In genomic region chr2:167851216-167851896, GRCm38 (mm10) we compare ENCODE assay signal across 8 mouse cellular contexts.
DNase-seq lines count a peak whose midpoint lies in the region; ATAC-seq and TF ChIP-seq lines count a peak whose summit lies in the region.

No protein-coding gene starts in this region.

- no peaks in the 10 kb centered on the region for H3K9me3 ChIP-seq in embryonic facial prominence, embryonic 13.5 days
- no peaks in the 10 kb centered on the region for H3K9me3 ChIP-seq in liver, postnatal 0 days (ENCODE audit: low read length)
- H3K9me3 ChIP-seq in forebrain, embryonic 12.5 days: no peaks in the 10 kb centered on the region

- peak; percentile 86 for DNase-seq in adipocyte (ENCODE audit: low spot score)
- DNase-seq in heart, postnatal 4 days: peak; percentile 60
- DNase-seq in liver, postnatal 0 days: peak; percentile 49
- DNase-seq in left cerebral cortex, postnatal 25 days (ENCODE audit: low spot score in 2 of 2): no peak
- DNase-seq in T-cell, adult 2 months (ENCODE audit: low spot score): no peak
- DNase-seq in ovary, postnatal 10 days (ENCODE audit: low spot score): no peak

- no peaks in the 10 kb centered on the region for H3K36me3 ChIP-seq in embryonic facial prominence, embryonic 13.5 days
- H3K36me3 ChIP-seq in liver, postnatal 0 days (replicated peaks; ENCODE audit: insufficient read depth, low read length): no peaks in the 10 kb centered on the region
- H3K36me3 ChIP-seq in forebrain, embryonic 12.5 days (replicated peaks): no peaks in the 10 kb centered on the region

- TF ChIP-seq CTCF in liver, postnatal 0 days (IDR thresholded peaks at IDR 0.05; ENCODE audit: low read depth): no peak

- 0 out of 2 replicates have a peak overlapping the region, but pooled peaks have one; percentile 16 for H3K9ac ChIP-seq in embryonic facial prominence, embryonic 13.5 days
- H3K9ac ChIP-seq in liver, postnatal 0 days (replicated peaks): no peak overlapping the region; the same call in 1 of the 2 replicates
- no peak overlapping the region for H3K9ac ChIP-seq in forebrain, embryonic 12.5 days

- H3K4me2 ChIP-seq in embryonic facial prominence, embryonic 13.5 days: no peak overlapping the region
- 0 out of 2 replicates have a peak overlapping the region, but pooled peaks have one; percentile 13 for H3K4me2 ChIP-seq in liver, postnatal 0 days (ENCODE audit: low read depth, low read length)
- H3K4me2 ChIP-seq in forebrain, embryonic 12.5 days: no peak overlapping the region

- no peak overlapping the region for H3K27ac ChIP-seq in embryonic facial prominence, embryonic 13.5 days
- peak overlapping the region; percentile 69 for H3K27ac ChIP-seq in liver, postnatal 0 days (ENCODE audit: low read depth)
- H3K27ac ChIP-seq in forebrain, embryonic 12.5 days: no peak overlapping the region

- no peaks in the 10 kb centered on the region for H3K27me3 ChIP-seq in embryonic facial prominence, embryonic 13.5 days
- H3K27me3 ChIP-seq in liver, postnatal 0 days (ENCODE audit: insufficient read depth, low read length): no peaks in the 10 kb centered on the region
- no peaks in the 10 kb centered on the region for H3K27me3 ChIP-seq in forebrain, embryonic 12.5 days

- no peak for ATAC-seq in embryonic facial prominence, embryonic 13.5 days (ENCODE audit: insufficient number of reproducible peaks, insufficient read depth, low FRiP score, low TSS enrichment, low read depth)
- peak; percentile 66 for ATAC-seq in liver, postnatal 0 days
- no peak for ATAC-seq in forebrain, embryonic 12.5 days (ENCODE audit: low FRiP score)

- 36% methylated on average over 11 of the region's 11 CpGs for WGBS in embryonic facial prominence, embryonic 13.5 days
- 16% methylated on average over 11 of the region's 11 CpGs for WGBS in liver, postnatal 0 days (ENCODE audit: insufficient replicate concordance)
- 34% methylated on average over 11 of the region's 11 CpGs for whole genome bisulfite sequencing in forebrain, embryonic 12.5 days

- H3K4me1 ChIP-seq in embryonic facial prominence, embryonic 13.5 days: peaks cover 36% of the 10 kb centered on the region
- peaks cover 39% of the 10 kb centered on the region for H3K4me1 ChIP-seq in liver, postnatal 0 days (ENCODE audit: insufficient read depth)
- H3K4me1 ChIP-seq in forebrain, embryonic 12.5 days: peaks cover 8% of the 10 kb centered on the region; the same call in 1 of the 2 replicates

- intact Hi-C loops in left cerebral cortex, postnatal 25 days (cut with DNase I): no loop called here

- peak; percentile 82 for TF ChIP-seq EP300 in liver, postnatal 0 days (IDR thresholded peaks at IDR 0.05; ENCODE audit: low read depth)

- H3K4me3 ChIP-seq in embryonic facial prominence, embryonic 13.5 days: no peak overlapping the region
- H3K4me3 ChIP-seq in liver, postnatal 0 days (ENCODE audit: low read depth, low read length): no peak overlapping the region
- H3K4me3 ChIP-seq in forebrain, embryonic 12.5 days (replicated peaks): no peak overlapping the region

Comparison
In these comparisons a context has a peak if more than half of its experiments do, and no peak if none do; other contexts are left out.
1. DNase-seq: peak in adipocyte (single experiment), heart, postnatal 4 days (single experiment) and liver, postnatal 0 days (single experiment); none in left cerebral cortex, postnatal 25 days (0 of 2), T-cell, adult 2 months (single experiment) and ovary, postnatal 10 days (single experiment).